Comparison of ENCODE assay signal across 8 mouse cellular contexts in genomic region chr8:122284203-122284658, GRCm38 (mm10). TPM values are rescaled to one million over a fixed set of nuclear protein-coding genes. Genes with fewer than 3 reads are reported as not detected.
DNase-seq lines count a peak whose midpoint lies in the region; ATAC-seq and TF ChIP-seq lines count a peak whose summit lies in the region.

No protein-coding gene starts in this region.

- peaks cover 8% of the 10 kb centered on the region; the same call in 1 of the 2 replicates for H3K4me1 ChIP-seq in kidney, adult 2 months (ENCODE audit: control insufficient read depth, insufficient read depth, low read length)
- H3K4me1 ChIP-seq in liver, embryonic 12.5 days = peaks cover 70% of the 10 kb centered on the region
- peaks cover 25% of the 10 kb centered on the region for H3K4me1 ChIP-seq in neural tube, embryonic 11.5 days (ENCODE audit: control insufficient read depth, insufficient read depth, low read length)

- no peak for ATAC-seq in liver, embryonic 12.5 days
- ATAC-seq in neural tube, embryonic 11.5 days (ENCODE audit: insufficient read depth, low FRiP score, low TSS enrichment) = no peak

- H3K27me3 ChIP-seq in kidney, adult 2 months (replicated peaks; ENCODE audit: control insufficient read depth, insufficient read depth, low read length) = no peaks in the 10 kb centered on the region
- H3K27me3 ChIP-seq in liver, embryonic 12.5 days (replicated peaks) = no peaks in the 10 kb centered on the region
- H3K27me3 ChIP-seq in neural tube, embryonic 11.5 days (ENCODE audit: control insufficient read depth, insufficient read depth, low read length) = peaks cover 26% of the 10 kb centered on the region

- TF ChIP-seq CTCF in gastrocnemius, adult 2 months (IDR thresholded peaks at IDR 0.05) = peak; percentile 42
- TF ChIP-seq CTCF in brain, embryonic 14.5 days (IDR thresholded peaks at IDR 0.05; ENCODE audit: borderline replicate concordance, extremely low read depth, insufficient read depth, insufficient read length) = peak; percentile 18; the same call in 1 of the 2 replicates
- peak; percentile 29; the same call in 1 of the 2 replicates for TF ChIP-seq CTCF in kidney, adult 2 months (conservative IDR thresholded peaks at IDR 0.05; ENCODE audit: insufficient read depth, insufficient read length, low read depth, low read length)

- TF ChIP-seq POLR2A in brain, embryonic 14.5 days (IDR thresholded peaks at IDR 0.05; ENCODE audit: borderline replicate concordance, extremely low read depth, insufficient read depth, insufficient read length, poor library complexity, severe bottlenecking) = no peak
- no peak for TF ChIP-seq POLR2A in kidney, adult 2 months (IDR thresholded peaks at IDR 0.05; ENCODE audit: low read depth, low read length)

- peak; percentile 59 for DNase-seq in gastrocnemius, adult 2 months
- DNase-seq in gastrocnemius, postnatal 25 days = no peak
- DNase-seq in brain, embryonic 14.5 days (ENCODE audit: low read depth) = peak; percentile 73
- DNase-seq in frontal cortex, postnatal 25 days (ENCODE audit: low spot score in 2 of 2) = peak; percentile 35 to 40
- DNase-seq in kidney, adult 2 months = peak; percentile 43
- peak; percentile 67 for DNase-seq in neural tube, embryonic 11.5 days (ENCODE audit: low spot score)
- peak; percentile 78 to 86 for DNase-seq in thymus, postnatal 36 days

- intact Hi-C loops in gastrocnemius, adult 2 months (cut with DNase I) = no loop called here

- H3K4me3 ChIP-seq in gastrocnemius, adult 2 months = peak overlapping the region; percentile 89
- H3K4me3 ChIP-seq in kidney, adult 2 months (ENCODE audit: insufficient read depth, low read depth, low read length) = peak overlapping the region; percentile 51
- peak overlapping the region; percentile 96 for H3K4me3 ChIP-seq in liver, embryonic 12.5 days
- peak overlapping the region; percentile 60 for H3K4me3 ChIP-seq in neural tube, embryonic 11.5 days (ENCODE audit: low read depth, low read length)

- no peaks in the 10 kb centered on the region for H3K9me3 ChIP-seq in liver, embryonic 12.5 days (replicated peaks)
- no peaks in the 10 kb centered on the region for H3K9me3 ChIP-seq in neural tube, embryonic 11.5 days (ENCODE audit: control insufficient read depth, low read length)

- H3K27ac ChIP-seq in gastrocnemius, adult 2 months = peak overlapping the region; percentile 76
- H3K27ac ChIP-seq in kidney, adult 2 months (ENCODE audit: insufficient read depth, low read depth, low read length) = 0 out of 2 replicates have a peak overlapping the region, but pooled peaks have one; percentile 0
- peak overlapping the region; percentile 97 for H3K27ac ChIP-seq in liver, embryonic 12.5 days
- H3K27ac ChIP-seq in neural tube, embryonic 11.5 days (ENCODE audit: low read depth, low read length) = 0 out of 2 replicates have a peak overlapping the region, but pooled peaks have one; percentile 39

- H3K9ac ChIP-seq in liver, embryonic 12.5 days = peak overlapping the region; percentile 98
- H3K9ac ChIP-seq in neural tube, embryonic 11.5 days (ENCODE audit: low read length) = peak overlapping the region; percentile 49

- H3K36me3 ChIP-seq in kidney, adult 2 months (ENCODE audit: control insufficient read depth, insufficient read depth, low read length) = no peaks in the 10 kb centered on the region
- H3K36me3 ChIP-seq in liver, embryonic 12.5 days = peaks cover 46% of the 10 kb centered on the region
- H3K36me3 ChIP-seq in neural tube, embryonic 11.5 days (ENCODE audit: control insufficient read depth, insufficient read depth, low read length) = no peaks in the 10 kb centered on the region

- WGBS in kidney, adult 2 months = 12% methylated on average over 33 of the region's 33 CpGs
- under 1% methylated on average over 33 of the region's 33 CpGs for WGBS in liver, embryonic 12.5 days (ENCODE audit: insufficient replicate concordance)
- WGBS in neural tube, embryonic 11.5 days = 0% methylated on average over 33 of the region's 33 CpGs

- H3K4me2 ChIP-seq in liver, embryonic 12.5 days = peak overlapping the region; percentile 97
- H3K4me2 ChIP-seq in neural tube, embryonic 11.5 days (ENCODE audit: low read depth) = peak overlapping the region; percentile 96

RNA-seq across cellular contexts. Expression of gene Zfpm1, which starts 2.3 kb away (rescaled TPM):
- 1 to 10 TPM; 6.6 to 8.8 TPM for total RNA-seq in gastrocnemius, adult 2 months (2021)
- 1 to 10 TPM; 8.5 to 8.8 TPM for total RNA-seq in gastrocnemius, postnatal 25 days (2021)
- 8.1 and 16.9 TPM in 2 replicates for polyA plus RNA-seq in brain, embryonic 14.5 days (2012; rRNA removed)
- 9.7 and 11.8 TPM in 2 replicates for polyA plus RNA-seq in kidney, adult 2 months (2012; rRNA removed)
- polyA plus RNA-seq in liver, embryonic 12.5 days (2016; fragmentation: Nextera tagmentation; extraction: Ambion mirVana) = 27.6 and 28.4 TPM in 2 replicates
- polyA plus RNA-seq in neural tube, embryonic 11.5 days (2014; fragmentation: Nextera tagmentation; extraction: Ambion mirVana) = 1.2 and 1.5 TPM in 2 replicates

Comparison
In these comparisons a context has a peak if more than half of its experiments do, and no peak if none do; other contexts are left out.
1. H3K27ac ChIP-seq: peak in every context shown above with its lines; median percentile 97 in liver, embryonic 12.5 days; 76 in gastrocnemius, adult 2 months; 39 in neural tube, embryonic 11.5 days; 0 in kidney, adult 2 months.